9 mouse cellular contexts compared by ENCODE assay signal in the genomic region with DNA sequence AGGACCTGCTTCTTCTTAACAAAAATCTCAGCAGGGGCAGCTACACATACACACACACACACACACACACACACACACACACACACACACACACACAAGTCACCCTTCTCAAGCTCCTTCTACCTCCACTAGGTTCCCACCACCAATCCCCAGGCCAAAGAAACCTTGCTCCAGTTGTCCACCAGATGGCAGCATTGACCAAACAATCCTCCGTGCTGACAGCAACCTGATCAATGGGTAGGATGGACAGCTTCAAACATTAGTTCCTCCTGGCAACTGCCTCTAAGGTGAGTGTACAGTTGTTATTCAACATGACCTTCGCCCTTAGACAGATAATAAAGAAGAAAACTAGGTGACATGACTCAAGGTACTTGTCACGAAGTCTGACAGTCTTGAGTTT. TPM values are rescaled to one million over a fixed set of nuclear protein-coding genes. Genes with fewer than 3 reads are reported as not detected.
A peak's percentile ranks its signal among the peaks of the same experiment; 100 is the strongest.
DNase-seq lines count a peak whose midpoint lies in the region; ATAC-seq and TF ChIP-seq lines count a peak whose summit lies in the region.
"Had no signal": no experiment of that assay in that cellular context is flagged by ENCODE, and none has a peak within 500 bp of the region (broad histone marks: within the 10 kb centered on the region; RNA-seq: fewer than 3 reads in every experiment).

No protein-coding gene starts in this region.

- TF ChIP-seq CTCF in ES-Bruce4 (IDR thresholded peaks at IDR 0.05; ENCODE audit: low read depth, low read length) = peak; percentile 85
- TF ChIP-seq CTCF in bone marrow, adult 2 months (IDR thresholded peaks at IDR 0.05; ENCODE audit: control insufficient read depth, insufficient read depth, low read length) = peak; percentile 82
- TF ChIP-seq CTCF in layer of hippocampus, adult 2 months (conservative IDR thresholded peaks at IDR 0.05) = peak; percentile 79

- H3K4me3 ChIP-seq in ES-Bruce4 (ENCODE audit: low read depth, low read length) = no peak overlapping the region
- H3K4me3 ChIP-seq in bone marrow, adult 2 months (replicated peaks; ENCODE audit: control insufficient read depth, low read depth, low read length) = no peak overlapping the region
- H3K4me3 ChIP-seq in layer of hippocampus, adult 2 months = no peak overlapping the region
- H3K4me3 ChIP-seq: limb, embryonic 15.5 days had no signal

- no peak for TF ChIP-seq POLR2A in ES-Bruce4 (IDR thresholded peaks at IDR 0.05; ENCODE audit: insufficient read depth, low read length)
- TF ChIP-seq POLR2A in bone marrow, adult 2 months (IDR thresholded peaks at IDR 0.05; ENCODE audit: borderline replicate concordance, control insufficient read depth, low read depth, low read length) = no peak

- WGBS in bone marrow, adult 2 months = 27% methylated on average over 3 of the region's 3 CpGs

- DNase-seq in heart, postnatal 10 days = peak; percentile 79 to 88
- peak; percentile 85 to 90 for DNase-seq in layer of hippocampus, adult 2 months (ENCODE audit: low spot score in 2 of 2)
- DNase-seq in lung, postnatal 10 days = peak; percentile 82
- peak; percentile 95 for DNase-seq in retina, embryonic 14.5 days (ENCODE audit: low spot score)
- DNase-seq in thymus, postnatal 4 days = peak; percentile 84

- TF ChIP-seq EP300 in ES-Bruce4 (IDR thresholded peaks at IDR 0.05; ENCODE audit: insufficient read depth, low read depth, low read length) = no peak

- H3K27ac ChIP-seq in ES-Bruce4 (ENCODE audit: insufficient read depth, low read length) = no peak overlapping the region
- H3K27ac ChIP-seq in bone marrow, adult 2 months (ENCODE audit: control insufficient read depth, insufficient read depth, low read depth, low read length, poor library complexity) = no peak overlapping the region
- no peak overlapping the region for H3K27ac ChIP-seq in layer of hippocampus, adult 2 months
- H3K27ac ChIP-seq: limb, embryonic 15.5 days had no signal

- intact Hi-C loops in heart, postnatal 10 days (cut with DNase I) = loop anchor here (1.0 to 2.0 kb wide), 2 partner anchors 136 to 236 kb away; no protein-coding TSS in a partner anchor

- no peaks in the 10 kb centered on the region for H3K36me3 ChIP-seq in ES-Bruce4 (ENCODE audit: control insufficient read depth, insufficient read depth, low read length, poor library complexity, severe bottlenecking)
- H3K36me3 ChIP-seq: limb, embryonic 15.5 days had no signal

- H3K9ac ChIP-seq in ES-Bruce4 (ENCODE audit: low read depth, poor library complexity, severe bottlenecking) = no peak overlapping the region
- H3K9ac ChIP-seq: limb, embryonic 15.5 days had no signal

- ATAC-seq in erythroblast, adult 5-6 weeks (replicated peaks; ENCODE audit: low FRiP score, poor library complexity, severe bottlenecking) = peak; percentile 85; the same call in 1 of the 2 replicates

- peaks cover 1% of the 10 kb centered on the region for H3K4me1 ChIP-seq in ES-Bruce4 (ENCODE audit: control insufficient read depth, insufficient read depth, low read length)
- no peaks in the 10 kb centered on the region for H3K4me1 ChIP-seq in bone marrow, adult 2 months (ENCODE audit: control insufficient read depth, insufficient read depth, low read length)

- H3K27me3 ChIP-seq in ES-Bruce4 (ENCODE audit: control insufficient read depth, insufficient read depth, low read length, poor library complexity, severe bottlenecking) = peaks cover 11% of the 10 kb centered on the region

- no peaks in the 10 kb centered on the region for H3K9me3 ChIP-seq in ES-Bruce4 (replicated peaks; ENCODE audit: control insufficient read depth, insufficient read depth, low read length, poor library complexity, severe bottlenecking)
- H3K9me3 ChIP-seq: limb, embryonic 15.5 days had no signal

RNA-seq across cellular contexts. Expression of gene C2cd4d, which starts 4.5 kb away (rescaled TPM):
- polyA plus RNA-seq in ES-Bruce4 (2011; ENCODE audit: insufficient read depth, insufficient read length, low read depth, missing spikeins) = not detected in 2 replicates
- not detected in 2 replicates for polyA plus RNA-seq in bone marrow, adult 2 months (2011; ENCODE audit: insufficient read depth, insufficient read length, low replicate concordance, missing spikeins)
- not detected in 2 replicates for total RNA-seq in erythroblast, adult 5-6 weeks (2015; ENCODE audit: low replicate concordance)
- not detected in 2 replicates for total RNA-seq in erythroblast, adult 5-6 weeks (2017; ENCODE audit: low replicate concordance)
- under 1 TPM in 1 of 2 experiments, not detected in 1; 0.20 TPM for total RNA-seq in heart, postnatal 10 days (2021)
- under 1 TPM; 0.36 to 0.47 TPM for total RNA-seq in layer of hippocampus, adult 2 months (2021)

RNA-seq across cellular contexts. Expression of gene Rorc, which starts 5.8 kb away (rescaled TPM):
- polyA plus RNA-seq in ES-Bruce4 (2011; ENCODE audit: insufficient read depth, insufficient read length, low read depth, missing spikeins) = 0.59 and 0.66 TPM in 2 replicates
- polyA plus RNA-seq in bone marrow, adult 2 months (2011; ENCODE audit: insufficient read depth, insufficient read length, low replicate concordance, missing spikeins) = 0.54 and 0.57 TPM in 2 replicates
- not detected in 2 replicates for total RNA-seq in erythroblast, adult 5-6 weeks (2015; ENCODE audit: low replicate concordance)
- not detected in 2 replicates for total RNA-seq in erythroblast, adult 5-6 weeks (2017; ENCODE audit: low replicate concordance)
- 10 to 100 TPM; 27.2 to 29.9 TPM for total RNA-seq in heart, postnatal 10 days (2021)
- total RNA-seq in layer of hippocampus, adult 2 months (2021) = 1 to 10 TPM in 1 of 2 experiments, under 1 TPM in 1; 0.97 to 1.0 TPM

RNA-seq across cellular contexts. Expression of gene Them5, which starts 24.9 kb away (rescaled TPM):
- 0.48 and 0.90 TPM in 2 replicates for polyA plus RNA-seq in ES-Bruce4 (2011; ENCODE audit: insufficient read depth, insufficient read length, low read depth, missing spikeins)
- not detected in 2 replicates for polyA plus RNA-seq in bone marrow, adult 2 months (2011; ENCODE audit: insufficient read depth, insufficient read length, low replicate concordance, missing spikeins)
- not detected in 2 replicates for total RNA-seq in erythroblast, adult 5-6 weeks (2015; ENCODE audit: low replicate concordance)
- total RNA-seq in erythroblast, adult 5-6 weeks (2017; ENCODE audit: low replicate concordance) = not detected in 2 replicates
- not detected for total RNA-seq in heart, postnatal 10 days (2021)
- not detected for total RNA-seq in layer of hippocampus, adult 2 months (2021)

RNA-seq across cellular contexts. Expression of gene Lingo4, which starts 31.6 kb away (rescaled TPM):
- 0.33 TPM in 1 of 2 replicates, not detected in the other for polyA plus RNA-seq in ES-Bruce4 (2011; ENCODE audit: insufficient read depth, insufficient read length, low read depth, missing spikeins)
- 0.36 and 1.2 TPM in 2 replicates for polyA plus RNA-seq in bone marrow, adult 2 months (2011; ENCODE audit: insufficient read depth, insufficient read length, low replicate concordance, missing spikeins)
- total RNA-seq in erythroblast, adult 5-6 weeks (2015; ENCODE audit: low replicate concordance) = not detected in 2 replicates
- total RNA-seq in erythroblast, adult 5-6 weeks (2017; ENCODE audit: low replicate concordance) = not detected in 2 replicates
- total RNA-seq in heart, postnatal 10 days (2021) = under 1 TPM; 0.07 to 0.10 TPM
- total RNA-seq in layer of hippocampus, adult 2 months (2021) = under 1 TPM; 0.79 to 0.98 TPM

RNA-seq across cellular contexts. Expression of gene Tdrkh, which starts 46.3 kb away (rescaled TPM):
- polyA plus RNA-seq in ES-Bruce4 (2011; ENCODE audit: insufficient read depth, insufficient read length, low read depth, missing spikeins) = 8.8 and 12.3 TPM in 2 replicates
- 3.4 TPM in 2 replicates for polyA plus RNA-seq in bone marrow, adult 2 months (2011; ENCODE audit: insufficient read depth, insufficient read length, low replicate concordance, missing spikeins)
- 1.9 and 6.5 TPM in 2 replicates for total RNA-seq in erythroblast, adult 5-6 weeks (2015; ENCODE audit: low replicate concordance)
- total RNA-seq in erythroblast, adult 5-6 weeks (2017; ENCODE audit: low replicate concordance) = 1.7 TPM in 1 of 2 replicates, not detected in the other
- 1 to 10 TPM; 6.2 to 6.3 TPM for total RNA-seq in heart, postnatal 10 days (2021)
- 10 to 100 TPM; 41.3 to 47.2 TPM for total RNA-seq in layer of hippocampus, adult 2 months (2021)

Comparison
In these comparisons a context has a peak if more than half of its experiments do, and no peak if none do; other contexts are left out.
1. RNA of gene Rorc, which starts 5.8 kb away (total RNA-seq): 27.2 to 29.9 TPM in heart, postnatal 10 days; 0.97 to 1.0 TPM in layer of hippocampus, adult 2 months and not detected in erythroblast, adult 5-6 weeks; every median in the first group is over 10 times any median in the second.
2. Peak in every context shown above with its lines, with median percentiles within 50 percentile points of each other: CTCF ChIP-seq and DNase-seq.